Mouse (Mus musculus): ENCODE data around the gene Pcdh7.
"Not testable (repeated sequence)": the region's sequence is repeated elsewhere in the genome, so short reads cannot be mapped to it uniquely, and the experiment has no call there.

The Pcdh7 gene

DNA sequence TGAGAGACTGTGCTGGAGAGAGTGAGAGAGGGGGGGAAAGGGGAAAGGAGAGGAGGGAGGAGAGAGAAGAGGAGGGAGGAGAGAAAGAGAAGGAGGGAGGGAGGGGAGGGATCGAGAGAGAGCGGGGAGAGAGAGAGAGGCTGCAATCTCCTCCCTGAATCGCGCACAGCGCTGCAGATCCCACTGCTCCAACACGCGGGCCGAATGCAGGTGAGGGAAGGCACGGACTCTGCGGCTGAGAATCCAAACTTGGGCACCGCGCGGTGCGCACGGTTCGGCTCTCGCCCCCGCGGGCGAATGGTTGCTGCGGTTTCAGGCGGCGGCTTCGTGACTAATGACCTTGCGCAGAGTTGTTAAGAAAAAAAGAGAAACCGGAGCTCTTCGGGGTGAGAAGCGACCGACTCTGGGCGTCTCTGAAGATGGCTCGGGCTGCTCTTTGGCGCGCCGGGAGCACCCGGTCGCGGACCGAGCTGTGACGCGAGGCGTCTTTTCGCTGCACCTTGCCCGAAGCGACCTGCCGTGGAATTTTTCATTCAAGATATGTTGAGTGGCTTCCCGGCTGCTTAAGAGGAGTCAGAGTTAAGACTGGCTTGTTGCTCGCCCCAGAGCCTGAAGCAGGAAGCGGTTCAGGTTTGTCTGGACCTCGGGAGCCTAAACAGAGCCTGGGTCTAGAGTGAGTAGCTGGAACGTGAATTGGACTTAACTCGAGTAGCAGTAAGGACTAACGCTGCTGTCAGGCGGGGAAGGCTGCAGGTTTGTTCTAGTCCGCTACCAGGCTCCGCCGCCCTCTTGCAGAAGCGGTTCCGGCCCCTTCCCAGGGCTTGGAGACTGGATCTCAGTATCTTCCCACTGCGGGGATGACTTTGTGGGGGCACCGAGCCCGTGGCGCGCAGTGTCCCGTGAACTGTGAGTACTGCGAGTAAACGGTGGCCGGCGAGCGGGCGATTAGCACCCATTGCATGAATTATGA lies at the start of gene Pcdh7:
Gene Pcdh7, plus strand, starts transcription at position 62 of the 970 bp plus-strand sequence.
- in situ Hi-C loops (cut with MseI, MboI) = no loop called here

DNA sequence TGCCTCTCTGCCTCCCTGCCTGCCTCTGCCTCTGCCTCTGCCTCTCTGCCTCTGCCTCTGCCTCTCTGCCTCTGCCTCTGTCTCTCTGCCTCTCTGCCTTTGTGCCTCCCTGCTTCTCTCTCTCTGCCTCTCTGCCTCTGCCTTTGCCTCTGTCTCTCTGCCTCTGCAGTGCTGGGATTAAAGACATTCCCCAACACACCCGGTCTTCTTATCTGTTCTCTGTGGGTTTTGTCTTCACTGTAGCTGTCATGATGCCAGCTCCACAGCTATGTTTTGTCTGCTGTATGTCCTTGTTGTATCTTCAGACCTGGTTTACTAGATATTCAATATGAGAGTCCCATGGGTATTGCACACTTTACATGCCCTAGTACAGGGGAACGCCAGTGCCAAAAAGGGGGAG lies 40.8 kb upstream of the Pcdh7 start:
- in situ Hi-C loops (cut with MseI, MboI) = not testable (repeated sequence)

DNA sequence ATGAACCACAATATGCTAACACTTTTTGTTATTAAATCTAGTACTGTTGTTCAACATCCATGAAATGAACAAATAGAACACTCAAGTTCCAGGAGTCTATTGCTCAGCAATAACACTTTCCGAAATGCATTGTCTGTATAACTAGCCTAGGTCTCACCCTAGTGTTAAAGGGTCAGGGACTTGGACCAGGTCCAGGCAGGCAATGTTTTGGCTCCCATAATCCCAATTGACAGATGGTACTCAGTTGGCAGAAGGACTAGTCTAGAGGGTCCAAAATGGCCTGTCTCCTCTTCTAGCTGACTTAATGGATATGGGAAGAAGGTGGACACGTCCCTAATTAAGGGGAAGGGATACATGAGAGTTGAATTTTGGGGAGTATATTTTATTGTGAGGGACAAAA lies 9.4 kb upstream of the Pcdh7 start:
- in situ Hi-C loops (cut with MseI, MboI) = no loop called here

DNA sequence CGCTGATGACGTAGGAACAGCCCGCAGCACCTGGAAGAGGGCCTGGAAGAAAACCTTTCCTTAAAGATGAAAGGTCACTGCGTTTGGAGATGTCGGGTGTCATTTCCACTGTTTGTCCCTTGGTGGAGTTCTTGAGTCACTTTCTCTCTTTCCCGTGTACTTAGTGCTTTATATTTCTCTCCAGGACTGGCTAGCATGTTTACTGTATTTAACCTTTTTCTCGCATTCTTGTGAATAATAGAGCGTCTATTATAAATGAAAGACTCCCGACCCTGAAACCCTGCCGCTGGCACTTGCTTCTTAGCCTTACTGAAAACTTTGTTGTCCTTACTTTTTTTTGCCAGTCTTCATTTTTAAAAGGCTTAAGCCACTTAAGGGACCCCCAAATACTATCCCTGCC lies 3.8 kb upstream of the Pcdh7 start:
- in situ Hi-C loops (cut with MseI, MboI) = no loop called here

DNA sequence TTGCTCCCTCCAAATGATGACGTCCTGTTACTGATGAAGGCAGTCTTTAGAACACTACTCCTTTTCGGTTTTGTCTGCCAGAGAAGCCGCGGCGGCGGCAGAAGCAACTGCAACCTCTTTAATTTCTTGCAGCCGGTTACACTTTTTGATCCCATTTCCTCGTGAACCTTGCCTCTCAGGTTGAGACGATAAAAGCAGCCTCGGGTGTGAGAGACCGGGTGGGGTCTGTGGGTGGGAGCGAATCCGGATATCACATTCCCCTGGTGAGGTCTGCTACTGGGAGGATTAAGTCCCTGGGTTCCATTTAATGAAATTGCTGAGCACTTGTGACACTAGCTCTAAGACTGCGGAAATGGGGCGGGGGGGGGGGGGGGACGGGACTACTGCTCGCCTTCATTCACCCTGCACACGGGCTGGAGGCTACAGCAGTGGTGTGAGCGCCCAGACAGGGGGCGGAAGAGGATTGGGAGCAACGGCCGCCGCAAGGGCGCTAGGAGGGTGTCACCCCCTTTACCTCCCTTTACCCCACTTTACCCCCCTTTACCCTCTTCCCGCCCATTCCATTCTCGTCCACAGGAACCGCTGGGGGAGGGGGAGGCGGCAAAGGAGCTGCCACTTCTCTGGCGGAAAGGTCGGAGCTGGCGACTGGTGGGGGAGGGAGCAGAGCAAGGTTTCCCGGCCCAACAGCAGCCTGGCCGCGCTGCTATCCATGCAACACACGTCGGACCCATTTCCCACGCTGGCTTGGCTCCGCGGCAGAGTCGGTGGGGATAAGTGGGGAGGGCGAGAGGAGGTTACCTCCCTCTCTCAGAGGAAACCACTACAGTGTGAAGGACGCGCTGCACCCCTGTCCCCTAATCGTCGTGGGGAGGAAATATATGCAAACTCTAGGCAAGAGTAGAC lies 2.9 kb upstream of the Pcdh7 start:
- in situ Hi-C loops (cut with MseI, MboI) = no loop called here

DNA sequence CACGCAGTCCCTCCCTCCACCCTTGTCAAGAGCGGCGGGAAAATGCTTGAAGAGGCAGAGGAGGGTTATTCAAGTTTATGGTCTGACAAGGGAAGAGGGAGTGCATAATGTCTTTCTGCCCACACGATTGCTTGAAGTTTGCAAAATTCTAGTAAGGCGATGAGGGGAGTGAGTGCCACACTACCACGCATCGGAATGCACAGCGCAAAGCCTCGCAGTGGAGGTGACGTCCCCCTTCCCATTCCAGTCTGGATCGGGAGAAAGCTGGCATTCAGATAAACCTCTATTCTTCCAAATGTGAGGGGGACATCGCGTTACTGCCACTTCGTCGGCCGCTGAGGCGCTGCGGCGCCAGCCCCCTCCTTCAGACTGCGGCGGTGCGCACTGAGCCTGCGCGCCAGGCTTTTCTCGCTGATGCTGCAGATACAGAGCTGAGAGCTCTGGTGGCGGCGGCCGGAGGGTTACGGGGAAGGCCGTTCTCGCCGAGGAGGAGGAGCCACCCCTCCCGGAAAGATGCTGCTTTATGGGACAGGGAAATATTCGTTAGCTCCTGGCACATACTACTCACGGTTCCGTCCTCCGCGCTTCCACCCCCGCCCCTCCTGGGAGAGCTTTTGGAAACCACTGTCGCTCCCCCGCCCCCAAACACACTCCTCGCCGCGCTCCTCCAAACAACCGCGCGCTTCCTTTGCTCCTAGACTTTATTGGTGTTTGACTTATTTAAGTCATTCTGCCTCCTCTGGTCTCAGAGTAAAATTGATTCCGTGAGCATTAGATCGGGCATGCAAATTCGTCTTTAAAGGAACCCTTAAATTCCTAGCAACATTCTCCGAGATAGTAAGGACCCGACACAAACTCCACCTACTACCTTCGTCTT lies 2.0 kb upstream of the Pcdh7 start:
- in situ Hi-C loops (cut with MseI, MboI) = no loop called here

DNA sequence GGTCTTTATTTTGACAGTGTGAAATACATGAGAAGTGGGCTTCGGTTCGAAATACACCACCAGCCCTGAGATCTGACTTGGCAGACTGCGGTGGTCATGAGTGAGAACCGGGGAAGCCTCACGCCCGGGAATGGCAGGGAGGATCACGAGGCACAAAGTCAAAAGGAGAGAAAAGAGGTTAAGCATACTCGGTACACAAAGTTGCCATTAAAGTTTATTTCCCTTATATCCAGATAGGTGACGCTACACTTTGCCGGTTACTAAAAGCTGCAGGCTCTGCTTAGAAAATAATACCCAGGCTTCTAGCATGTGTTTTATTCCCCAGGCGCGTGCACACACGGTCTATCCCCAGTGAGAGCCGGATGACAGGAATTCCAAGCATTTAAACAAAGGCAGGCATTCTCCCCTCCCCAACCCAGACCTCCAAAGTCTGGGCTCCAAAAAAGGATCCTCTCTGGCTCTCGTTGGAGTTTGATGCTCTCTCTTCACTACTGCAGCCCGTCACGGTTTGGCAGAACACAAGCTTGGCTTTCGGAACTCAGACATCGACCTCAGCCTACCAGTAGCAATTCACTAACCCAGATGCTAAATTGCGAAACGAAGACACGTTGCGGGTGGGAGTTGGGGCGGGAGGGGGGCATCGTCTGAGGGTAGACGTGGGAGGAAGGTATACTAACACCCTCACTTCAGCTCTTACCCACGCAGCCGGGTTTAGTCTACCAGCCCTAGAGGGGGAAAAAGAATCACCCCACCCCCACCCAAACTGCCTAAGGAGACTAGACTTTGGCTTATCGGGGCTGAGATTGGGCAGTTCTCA lies 1.1 kb upstream of the Pcdh7 start:
- in situ Hi-C loops (cut with MseI, MboI) = no loop called here

DNA sequence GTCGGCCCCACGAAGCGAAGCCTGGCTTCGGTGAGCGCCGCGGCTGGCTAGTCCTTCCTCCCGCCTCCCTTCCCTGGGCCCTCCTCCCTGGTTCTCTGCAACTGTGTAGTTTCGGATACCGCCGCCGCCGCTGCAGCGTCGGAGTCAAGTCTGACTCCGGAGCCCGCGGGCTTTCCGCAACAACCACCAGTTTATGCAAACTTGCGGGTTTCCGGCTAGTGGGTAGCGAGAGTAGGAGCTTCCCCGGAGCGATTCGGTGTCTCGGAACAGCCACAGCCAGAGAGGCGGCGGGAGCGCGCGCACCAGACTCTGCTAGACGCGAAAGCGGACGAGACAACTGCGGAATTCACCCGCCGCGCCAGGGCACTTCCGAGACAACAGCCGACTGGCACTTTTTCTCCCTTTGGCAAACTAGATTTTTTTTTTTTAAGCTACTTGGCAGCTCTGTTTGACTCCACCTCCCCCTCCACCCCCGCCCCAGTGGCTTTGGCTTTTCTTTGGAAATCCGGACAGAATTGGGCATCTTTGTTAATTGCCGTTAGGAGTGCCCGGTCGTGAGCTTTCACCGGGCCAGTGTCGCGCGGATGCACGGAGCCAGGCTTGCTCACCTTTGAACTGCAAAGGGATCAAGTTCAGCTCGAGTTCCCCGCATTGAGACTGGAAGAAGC lies 395 bp upstream of the Pcdh7 start:
- in situ Hi-C loops (cut with MseI, MboI) = no loop called here

DNA sequence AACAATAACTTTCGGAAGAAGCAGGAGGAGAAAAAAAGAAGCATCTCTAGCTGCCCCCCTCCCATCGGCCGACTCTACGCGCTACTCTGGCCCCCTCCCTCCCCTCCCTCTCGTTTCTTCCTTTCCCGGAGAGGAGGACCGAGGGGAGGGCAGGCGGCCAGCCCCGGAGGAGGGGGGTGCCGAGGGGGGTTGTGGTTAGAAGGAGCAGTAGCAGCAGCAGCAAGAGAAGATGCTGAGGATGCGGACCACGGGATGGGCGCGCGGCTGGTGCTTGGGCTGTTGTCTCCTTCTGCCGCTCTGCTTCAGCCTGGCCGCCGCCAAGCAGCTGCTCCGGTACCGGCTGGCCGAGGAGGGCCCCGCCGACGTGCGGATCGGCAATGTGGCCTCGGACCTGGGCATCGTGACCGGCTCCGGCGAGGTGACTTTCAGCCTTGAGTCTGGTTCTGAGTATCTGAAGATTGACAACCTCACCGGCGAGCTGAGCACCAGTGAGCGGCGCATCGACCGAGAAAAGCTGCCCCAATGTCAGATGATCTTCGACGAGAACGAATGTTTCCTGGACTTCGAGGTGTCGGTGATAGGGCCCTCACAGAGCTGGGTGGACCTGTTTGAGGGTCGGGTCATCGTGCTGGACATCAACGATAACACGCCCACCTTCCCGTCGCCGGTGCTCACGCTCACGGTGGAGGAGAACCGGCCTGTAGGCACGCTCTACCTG lies 1.3 kb downstream of the Pcdh7 start:
- in situ Hi-C loops (cut with MseI, MboI) = no loop called here

DNA sequence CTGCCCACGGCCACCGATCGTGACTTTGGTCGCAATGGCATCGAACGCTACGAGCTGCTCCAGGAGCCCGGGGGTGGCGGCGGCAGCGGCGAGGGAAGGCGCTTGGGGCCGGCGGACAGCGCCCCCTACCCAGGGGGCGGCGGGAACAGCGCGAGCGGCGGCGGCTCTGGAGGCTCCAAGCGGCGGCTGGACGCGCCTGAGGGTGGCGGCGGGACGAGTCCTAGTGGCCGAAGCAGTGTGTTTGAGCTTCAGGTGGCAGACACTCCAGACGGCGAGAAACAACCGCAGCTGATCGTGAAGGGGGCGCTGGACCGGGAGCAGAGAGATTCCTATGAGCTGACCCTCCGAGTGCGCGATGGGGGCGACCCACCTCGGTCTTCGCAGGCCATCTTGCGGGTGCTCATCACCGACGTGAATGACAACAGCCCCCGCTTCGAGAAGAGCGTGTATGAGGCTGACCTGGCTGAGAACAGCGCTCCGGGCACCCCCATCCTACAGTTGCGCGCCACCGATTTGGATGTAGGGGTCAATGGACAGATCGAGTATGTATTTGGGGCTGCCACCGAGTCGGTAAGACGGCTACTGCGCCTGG lies 1.9 kb downstream of the Pcdh7 start:
- in situ Hi-C loops (cut with MseI, MboI) = no loop called here

DNA sequence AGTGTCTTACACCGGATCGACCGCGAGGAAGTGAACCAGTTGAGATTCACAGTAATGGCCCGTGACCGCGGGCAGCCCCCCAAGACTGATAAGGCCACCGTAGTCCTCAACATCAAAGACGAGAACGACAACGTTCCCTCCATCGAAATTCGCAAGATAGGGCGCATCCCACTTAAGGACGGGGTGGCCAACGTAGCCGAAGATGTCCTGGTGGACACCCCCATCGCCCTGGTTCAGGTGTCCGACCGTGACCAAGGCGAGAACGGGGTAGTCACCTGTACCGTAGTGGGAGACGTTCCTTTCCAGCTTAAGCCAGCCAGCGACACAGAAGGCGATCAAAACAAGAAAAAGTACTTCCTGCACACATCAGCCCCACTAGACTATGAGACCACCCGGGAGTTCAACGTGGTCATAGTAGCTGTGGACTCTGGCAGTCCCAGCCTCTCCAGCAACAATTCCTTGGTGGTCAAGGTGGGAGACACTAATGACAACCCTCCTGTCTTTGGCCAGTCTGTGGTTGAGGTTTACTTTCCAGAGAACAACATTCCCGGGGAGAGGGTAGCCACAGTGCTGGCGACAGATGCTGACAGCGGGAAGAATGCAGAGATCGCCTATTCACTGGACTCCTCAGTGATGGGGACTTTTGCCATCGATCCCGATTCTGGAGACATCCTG lies 2.6 kb downstream of the Pcdh7 start:
- in situ Hi-C loops (cut with MseI, MboI) = no loop called here

DNA sequence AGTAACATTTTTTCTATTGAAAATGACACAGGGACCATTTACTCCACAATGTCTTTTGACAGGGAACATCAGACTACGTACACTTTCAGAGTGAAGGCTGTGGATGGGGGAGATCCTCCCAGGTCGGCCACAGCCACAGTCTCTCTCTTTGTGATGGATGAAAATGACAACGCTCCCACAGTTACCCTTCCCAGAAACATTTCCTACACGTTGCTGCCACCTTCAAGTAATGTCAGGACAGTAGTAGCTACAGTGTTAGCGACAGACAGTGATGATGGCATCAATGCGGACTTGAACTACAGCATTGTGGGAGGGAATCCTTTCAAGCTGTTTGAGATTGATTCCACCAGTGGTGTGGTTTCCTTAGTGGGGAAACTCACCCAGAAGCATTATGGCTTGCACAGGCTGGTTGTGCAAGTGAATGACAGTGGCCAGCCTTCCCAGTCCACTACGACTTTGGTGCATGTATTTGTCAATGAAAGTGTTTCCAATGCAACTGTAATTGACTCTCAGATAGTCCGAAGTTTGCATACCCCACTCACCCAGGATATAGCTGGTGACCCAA lies 3.5 kb downstream of the Pcdh7 start:
- in situ Hi-C loops (cut with MseI, MboI) = no loop called here

DNA sequence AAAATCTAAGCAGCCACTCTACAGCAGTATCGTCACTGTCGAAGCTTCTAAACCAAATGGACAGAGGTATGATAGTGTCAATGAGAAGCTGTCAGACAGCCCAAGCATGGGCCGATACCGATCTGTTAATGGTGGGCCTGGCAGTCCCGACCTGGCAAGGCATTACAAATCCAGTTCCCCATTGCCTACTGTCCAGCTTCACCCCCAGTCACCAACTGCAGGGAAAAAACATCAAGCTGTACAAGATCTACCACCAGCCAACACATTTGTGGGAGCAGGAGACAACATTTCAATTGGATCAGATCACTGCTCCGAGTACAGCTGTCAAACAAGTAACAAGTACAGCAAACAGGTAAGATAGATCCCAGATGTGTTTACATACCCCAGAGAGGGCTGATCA lies 4.2 kb downstream of the Pcdh7 start:
- in situ Hi-C loops (cut with MseI, MboI) = no loop called here

DNA sequence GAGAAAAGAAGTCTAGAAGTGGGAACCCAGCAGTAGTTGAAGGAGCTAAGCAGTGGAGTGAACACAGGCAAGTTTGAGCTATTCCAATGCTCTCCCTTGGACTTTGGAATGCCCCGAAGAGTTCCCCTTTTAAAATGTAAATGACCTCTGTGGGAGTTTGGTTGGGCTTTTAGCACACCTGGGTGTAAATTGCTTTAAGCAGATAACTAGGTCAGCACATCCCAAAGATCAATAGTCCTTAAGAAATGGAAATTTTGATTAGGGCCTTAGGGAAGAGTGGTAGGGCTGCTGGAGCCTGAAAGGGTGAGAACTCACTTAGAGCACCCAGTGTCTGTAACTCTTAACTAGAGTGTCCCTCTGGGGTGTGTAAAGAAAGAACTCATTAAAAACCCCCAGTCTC lies 15.7 kb downstream of the Pcdh7 start:
- in situ Hi-C loops (cut with MseI, MboI) = no loop called here

DNA sequence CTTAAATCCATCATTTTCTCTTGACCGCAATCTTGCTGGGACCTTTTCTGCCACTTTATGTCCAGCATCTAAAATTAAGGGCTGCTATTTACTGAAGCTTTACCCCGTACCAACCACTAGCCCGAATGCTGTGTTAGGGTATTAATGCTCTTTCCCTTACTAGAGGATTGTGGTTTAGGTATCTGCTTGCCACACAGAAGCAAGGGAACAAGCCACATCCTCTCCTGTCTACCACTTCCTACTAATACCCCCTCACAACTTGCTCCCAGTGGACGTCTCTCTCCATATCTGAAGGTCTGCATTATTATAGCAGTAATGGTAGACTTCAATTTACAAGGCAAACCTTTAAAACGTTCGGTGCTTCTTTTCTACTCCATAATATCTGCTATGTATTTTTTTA lies 18.0 kb downstream of the Pcdh7 start:
- in situ Hi-C loops (cut with MseI, MboI) = no loop called here

DNA sequence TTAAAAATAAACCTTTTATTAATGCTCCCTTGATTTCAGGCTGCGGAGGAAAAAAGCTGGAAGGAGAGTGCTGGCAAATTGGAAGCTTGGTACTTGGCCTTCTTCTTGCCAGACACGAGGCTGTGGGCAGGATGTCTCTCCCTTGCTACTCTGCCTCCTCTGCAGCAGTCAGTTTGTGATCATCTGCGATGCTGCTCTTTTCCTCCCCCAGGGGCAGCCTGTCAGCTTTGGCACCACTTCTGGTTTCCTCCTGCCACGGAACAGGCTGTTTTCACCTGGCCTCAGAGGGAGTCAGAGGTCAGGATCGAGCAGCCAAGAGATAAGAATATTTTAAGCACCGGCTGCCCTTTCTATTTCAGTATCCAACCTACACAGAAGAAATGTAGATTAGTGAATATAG lies 25.2 kb downstream of the Pcdh7 start:
- in situ Hi-C loops (cut with MseI, MboI) = no loop called here

DNA sequence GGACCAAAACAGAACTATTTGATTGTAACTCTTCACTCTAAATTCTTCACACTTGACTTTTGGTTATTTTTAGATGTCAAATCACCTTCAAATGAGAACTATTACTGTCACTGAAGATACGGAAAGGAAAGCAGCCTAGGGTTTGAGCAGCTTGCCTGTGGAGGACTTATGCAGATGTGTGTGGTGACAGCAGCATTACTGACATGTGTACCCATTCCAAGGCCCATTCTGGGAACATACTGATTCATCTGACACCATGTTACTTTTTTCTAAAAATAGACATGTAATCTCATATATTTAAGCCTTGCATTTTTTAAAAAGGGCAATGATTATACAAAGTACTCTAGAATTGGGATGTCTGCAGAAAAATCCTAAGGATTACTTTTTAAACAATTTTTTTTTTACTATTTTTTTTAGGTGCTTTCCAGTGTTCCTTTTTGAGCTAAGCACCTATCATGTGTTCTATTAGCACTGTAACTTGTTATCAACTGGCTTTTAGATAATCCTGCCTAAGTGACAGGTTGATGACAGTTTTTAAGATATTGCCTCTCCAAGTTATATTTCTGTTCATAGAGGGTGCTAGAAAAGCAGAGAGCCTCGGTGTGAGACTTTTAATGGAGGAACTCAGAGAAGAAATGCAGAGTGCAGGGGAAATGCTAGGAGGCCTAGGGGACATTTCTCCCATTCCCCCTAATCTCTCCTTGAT lies 26.3 kb downstream of the Pcdh7 start:
- in situ Hi-C loops (cut with MseI, MboI) = no loop called here

DNA sequence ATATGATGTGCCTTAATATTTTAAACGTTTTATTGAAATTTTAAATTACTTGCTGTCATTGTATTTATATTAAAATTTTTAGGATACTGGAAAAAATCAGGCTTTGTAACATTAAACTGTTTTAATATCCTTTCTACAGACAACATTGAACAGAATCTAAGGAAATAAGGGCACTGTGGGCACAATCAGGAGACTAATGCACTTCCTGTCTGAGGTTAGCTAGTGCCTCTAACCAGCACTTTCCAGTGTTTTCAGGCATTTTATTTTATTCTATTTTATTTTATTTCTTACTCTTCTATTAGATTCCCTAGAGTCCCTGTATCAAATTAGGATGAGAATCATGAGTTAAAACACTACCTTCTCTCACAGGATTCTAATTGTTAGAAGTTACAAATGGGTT lies 28.1 kb downstream of the Pcdh7 start:
- in situ Hi-C loops (cut with MseI, MboI) = no loop called here
